Mouse (Mus musculus) effector memory CD4-positive, alpha-beta T cell, adult 7 months (primary cell): ENCODE measurements around the gene Defb18. TPM values are rescaled to one million over a fixed set of nuclear protein-coding genes. Genes with fewer than 3 reads are reported as not detected.

Source experiments
- polyA plus RNA-seq: library from polyadenylated mRNA; unstranded; fragments of 100-300 nt; shearing (Covaris generic); gene quantifications from one replicate; pipeline ENCODE4 v1.2.1, GENCODE M21; 2017

Gene Defb18
- not detected for polyA plus RNA-seq

DNA sequence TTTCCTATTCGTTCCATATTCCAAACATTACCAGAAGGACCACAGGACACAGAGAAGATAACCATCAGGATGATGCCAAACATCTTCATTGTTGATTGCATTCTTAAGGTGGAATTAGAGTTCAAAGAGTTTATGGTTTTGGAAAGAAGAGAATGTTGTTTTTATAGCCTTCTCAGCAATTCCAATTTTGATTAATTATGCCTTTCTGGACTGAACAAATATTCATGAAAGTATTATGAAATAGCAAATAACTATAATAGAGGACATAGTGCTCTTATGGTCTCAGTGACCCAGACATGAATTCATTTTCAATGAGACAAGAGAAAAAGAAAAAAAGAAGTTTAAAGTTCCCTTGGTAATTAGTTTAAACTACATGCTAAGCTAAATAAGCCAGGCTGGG, at the start of gene Defb18:
Defb18 (minus strand) TSS at position 101 of the 400 bp plus-strand sequence.

DNA sequence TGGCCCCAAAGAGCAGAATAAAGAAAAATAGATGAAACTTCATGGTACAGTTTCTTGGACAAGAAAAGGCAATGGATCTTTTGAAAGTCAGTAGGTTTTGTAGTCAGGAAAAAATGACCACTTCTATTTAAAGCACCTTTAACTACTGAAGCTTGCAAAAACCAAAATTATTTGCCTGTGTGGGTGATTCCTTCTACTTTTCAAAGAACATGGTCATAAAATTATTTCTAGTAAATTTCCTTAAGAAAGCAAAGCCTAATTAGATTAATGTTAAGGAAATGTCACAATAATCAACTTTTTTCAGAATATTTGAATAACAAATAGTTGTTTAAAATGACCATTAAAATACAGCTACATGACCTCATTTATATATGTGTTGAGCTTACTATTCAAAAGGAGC, 27.8 kb upstream of the Defb18 start, which contains the start of gene Defb41:
Defb41 (minus strand) TSS at position 101 of the 400 bp plus-strand sequence.

Other genes starting within 250 kb of the Defb18 start
- gene Crisp4, start 91.5 kb downstream of the Defb18 start, polyA plus RNA-seq, result 0.33 TPM
- not detected for gene Defb41, start 27.7 kb upstream of the Defb18 start, polyA plus RNA-seq